Mouse (Mus musculus) lung, embryonic 15.5 days (tissue): ENCODE measurements around the gene Itprid1. TPM values are rescaled to one million over a fixed set of nuclear protein-coding genes. Genes with fewer than 3 reads are reported as not detected.

Source experiments
- ATAC-seq: fragments of 200-750 bp; cut with Nextera tagmentation; 2 replicates; pipeline ENCODE4 v1.8.0; 2017; ENCODE audit warnings: moderate number of reproducible peaks, borderline replicate concordance; ENCODE audit not compliant: low FRiP score, low TSS enrichment; ENCODE audit errors: extremely low read depth
- H3K27ac ChIP-seq: fragments of 300-500 bp; sonication (generic); 2 replicates; pipeline ENCODE4 v1.5.1; 2015; ENCODE audit warnings: moderate library complexity, mild to moderate bottlenecking, inconsistent platforms
- H3K27me3 ChIP-seq: fragments of 300-500 bp; sonication (generic); 2 replicates; pipeline ENCODE4 v1.6.1; 2015; ENCODE audit warnings: inconsistent platforms
- H3K36me3 ChIP-seq: fragments of 300-500 bp; sonication (generic); 2 replicates; pipeline ENCODE4 v1.6.1; 2015; ENCODE audit warnings: inconsistent platforms
- H3K4me1 ChIP-seq: fragments of 300-500 bp; sonication (generic); 2 replicates; pipeline ENCODE4 v1.6.1; 2015; ENCODE audit warnings: inconsistent platforms
- H3K4me2 ChIP-seq: fragments of 300-500 bp; sonication (generic); 2 replicates; pipeline ENCODE4 v1.6.1; 2015; ENCODE audit warnings: inconsistent platforms, mild to moderate bottlenecking, moderate library complexity
- H3K4me3 ChIP-seq: fragments of 300-500 bp; sonication (generic); 2 replicates; pipeline ENCODE4 v1.5.1; 2015; ENCODE audit warnings: mild to moderate bottlenecking, inconsistent platforms
- H3K9ac ChIP-seq: fragments of 300-500 bp; sonication (generic); 2 replicates; pipeline ENCODE4 v1.6.1; 2015; ENCODE audit warnings: inconsistent platforms
- H3K9me3 ChIP-seq: fragments of 300-500 bp; sonication (generic); 2 replicates; pipeline ENCODE4 v1.6.1; 2016; ENCODE audit warnings: inconsistent platforms
- WGBS: fragments of 180-500 bp; shearing (Covaris S2); methylation state at CpG from one replicate; pipeline ENCODE4 v1.1.7; 2015; 5-methylcytosine and 5-hydroxymethylcytosine counted together
- polyA plus RNA-seq: library from polyadenylated mRNA; unstranded; fragments of >200 nt; fragmentation: Nextera tagmentation; extraction: Ambion mirVana; gene quantifications from 2 replicates; pipeline ENCODE4 v1.2.1, GENCODE M21; 2015

Gene Itprid1
- polyA plus RNA-seq, 1 experiment from 2014 or later: 0.11 TPM

- no peak for ATAC-seq
- Histone ChIP-seq H3K9me3 (no peaks in the 10 kb centered on the region), H3K27ac (no peak overlapping the region), H3K9ac (no peak overlapping the region), H3K36me3 (no peaks in the 10 kb centered on the region), H3K4me3 (no peak overlapping the region), H3K4me1 (no peaks in the 10 kb centered on the region), H3K4me2 (no peak overlapping the region), H3K27me3 (no peaks in the 10 kb centered on the region)
- WGBS: 76% methylated on average over 8 of the region's 8 CpGs
Observed at GRCm38 (mm10) chr6:55811153-55811552, 25.5 kb upstream of the Itprid1 start.

- H3K9me3 ChIP-seq: no peaks in the 10 kb centered on the region
- 76% methylated on average over 1 of the region's 1 CpGs for WGBS
- H3K4me1 ChIP-seq: no peaks in the 10 kb centered on the region
- no peaks in the 10 kb centered on the region for H3K36me3 ChIP-seq
- H3K27me3 ChIP-seq: no peaks in the 10 kb centered on the region
- H3K27ac ChIP-seq: no peak overlapping the region
- H3K4me3 ChIP-seq: no peak overlapping the region
- H3K9ac ChIP-seq: no peak overlapping the region
- no peak for ATAC-seq
- no peak overlapping the region for H3K4me2 ChIP-seq
Observed at GRCm38 (mm10) chr6:55812353-55812752, 24.3 kb upstream of the Itprid1 start.

GRCm38 (mm10) chr6:55814184-55814926 is 22.3 kb upstream of the Itprid1 start:
- no peaks in the 10 kb centered on the region for H3K4me1 ChIP-seq
- H3K4me2 ChIP-seq: no peak overlapping the region
- no peaks in the 10 kb centered on the region for H3K27me3 ChIP-seq
- H3K27ac ChIP-seq: no peak overlapping the region
- no peaks in the 10 kb centered on the region for H3K9me3 ChIP-seq
- no peak overlapping the region for H3K9ac ChIP-seq
- no peak for ATAC-seq
- H3K36me3 ChIP-seq: no peaks in the 10 kb centered on the region
- WGBS: 46% methylated on average over 12 of the region's 12 CpGs
- no peak overlapping the region for H3K4me3 ChIP-seq

GRCm38 (mm10) chr6:55816911-55817310 is 19.8 kb upstream of the Itprid1 start:
- ATAC-seq: no peak
- WGBS: 71% methylated on average over 5 of the region's 5 CpGs
- no peak overlapping the region for H3K4me2 ChIP-seq
- no peaks in the 10 kb centered on the region for H3K9me3 ChIP-seq
- no peak overlapping the region for H3K4me3 ChIP-seq
- no peaks in the 10 kb centered on the region for H3K36me3 ChIP-seq
- H3K27ac ChIP-seq: no peak overlapping the region
- H3K27me3 ChIP-seq: no peaks in the 10 kb centered on the region
- H3K4me1 ChIP-seq: no peaks in the 10 kb centered on the region
- H3K9ac ChIP-seq: no peak overlapping the region

GRCm38 (mm10) chr6:55829722-55830121 is 7.0 kb upstream of the Itprid1 start:
- Histone ChIP-seq H3K4me1 (no peaks in the 10 kb centered on the region), H3K4me2 (no peak overlapping the region), H3K36me3 (no peaks in the 10 kb centered on the region), H3K27ac (no peak overlapping the region), H3K9me3 (no peaks in the 10 kb centered on the region), H3K27me3 (no peaks in the 10 kb centered on the region), H3K4me3 (no peak overlapping the region), H3K9ac (no peak overlapping the region)
- ATAC-seq: no peak
- 86% methylated on average over 6 of the region's 6 CpGs for WGBS

GRCm38 (mm10) chr6:55852589-55852988 is 15.9 kb downstream of the Itprid1 start:
- H3K9me3 ChIP-seq: no peaks in the 10 kb centered on the region
- H3K4me2 ChIP-seq: no peak overlapping the region
- H3K4me3 ChIP-seq: no peak overlapping the region
- H3K36me3 ChIP-seq: no peaks in the 10 kb centered on the region
- H3K27ac ChIP-seq: no peak overlapping the region
- no peak overlapping the region for H3K9ac ChIP-seq
- no peaks in the 10 kb centered on the region for H3K27me3 ChIP-seq
- ATAC-seq: no peak
- no peaks in the 10 kb centered on the region for H3K4me1 ChIP-seq

- ATAC-seq: no peak
- no peak overlapping the region for H3K9ac ChIP-seq
- no peaks in the 10 kb centered on the region for H3K4me1 ChIP-seq
- H3K36me3 ChIP-seq: no peaks in the 10 kb centered on the region
- WGBS: 87% methylated on average over 4 of the region's 4 CpGs
- no peak overlapping the region for H3K4me2 ChIP-seq
- no peaks in the 10 kb centered on the region for H3K9me3 ChIP-seq
- no peaks in the 10 kb centered on the region for H3K27me3 ChIP-seq
- no peak overlapping the region for H3K4me3 ChIP-seq
- H3K27ac ChIP-seq: no peak overlapping the region
Observed at GRCm38 (mm10) chr6:55856085-55856484, 19.4 kb downstream of the Itprid1 start.

GRCm38 (mm10) chr6:55865206-55865605 is 28.5 kb downstream of the Itprid1 start:
- ATAC-seq: no peak
- H3K9ac ChIP-seq: no peak overlapping the region
- H3K4me2 ChIP-seq: no peak overlapping the region
- no peaks in the 10 kb centered on the region for H3K27me3 ChIP-seq
- H3K27ac ChIP-seq: no peak overlapping the region
- H3K36me3 ChIP-seq: no peaks in the 10 kb centered on the region
- H3K4me1 ChIP-seq: no peaks in the 10 kb centered on the region
- 64% methylated on average over 2 of the region's 2 CpGs for WGBS
- no peak overlapping the region for H3K4me3 ChIP-seq
- H3K9me3 ChIP-seq: no peaks in the 10 kb centered on the region

GRCm38 (mm10) chr6:55879356-55879960 is 42.8 kb downstream of the Itprid1 start:
- H3K27ac ChIP-seq: no peak overlapping the region
- ATAC-seq: no peak
- no peaks in the 10 kb centered on the region for H3K27me3 ChIP-seq
- H3K4me2 ChIP-seq: no peak overlapping the region
- H3K36me3 ChIP-seq: no peaks in the 10 kb centered on the region
- no peak overlapping the region for H3K9ac ChIP-seq
- 37% methylated on average over 5 of the region's 5 CpGs for WGBS
- H3K4me1 ChIP-seq: no peaks in the 10 kb centered on the region
- H3K9me3 ChIP-seq: no peaks in the 10 kb centered on the region
- no peak overlapping the region for H3K4me3 ChIP-seq

GRCm38 (mm10) chr6:55880886-55881285 is 44.2 kb downstream of the Itprid1 start:
- ATAC-seq: no peak
- Histone ChIP-seq H3K27me3 (no peaks in the 10 kb centered on the region), H3K9ac (no peak overlapping the region), H3K4me1 (no peaks in the 10 kb centered on the region), H3K4me3 (no peak overlapping the region), H3K27ac (no peak overlapping the region), H3K9me3 (no peaks in the 10 kb centered on the region), H3K4me2 (no peak overlapping the region), H3K36me3 (no peaks in the 10 kb centered on the region)
- 17% methylated on average over 3 of the region's 3 CpGs for WGBS

- no peak overlapping the region for H3K27ac ChIP-seq
- H3K4me3 ChIP-seq: no peak overlapping the region
- WGBS: 67% methylated on average over 1 of the region's 1 CpGs
- H3K4me1 ChIP-seq: no peaks in the 10 kb centered on the region
- H3K9me3 ChIP-seq: no peaks in the 10 kb centered on the region
- H3K27me3 ChIP-seq: no peaks in the 10 kb centered on the region
- no peak overlapping the region for H3K9ac ChIP-seq
- no peaks in the 10 kb centered on the region for H3K36me3 ChIP-seq
- no peak for ATAC-seq
- no peak overlapping the region for H3K4me2 ChIP-seq
Observed at GRCm38 (mm10) chr6:55887598-55887997, 50.9 kb downstream of the Itprid1 start.

GRCm38 (mm10) chr6:55901568-55902328 is 65.1 kb downstream of the Itprid1 start:
- Histone ChIP-seq H3K4me1 (no peaks in the 10 kb centered on the region), H3K4me3 (no peak overlapping the region), H3K27me3 (no peaks in the 10 kb centered on the region), H3K36me3 (no peaks in the 10 kb centered on the region), H3K27ac (no peak overlapping the region), H3K9me3 (no peaks in the 10 kb centered on the region), H3K4me2 (no peak overlapping the region), H3K9ac (no peak overlapping the region)
- WGBS: 80% methylated on average over 5 of the region's 5 CpGs
- ATAC-seq: no peak
